Mouse (Mus musculus) spleen, adult 2 months (tissue): ENCODE data around the gene Hist1h1t.

Experiments used
- CTCF ChIP-seq: fragments of 200-500 bp; IDR thresholded peaks from 2 replicates; pipeline ENCODE4 v1.5.1; 2011; ENCODE audit warnings: mild to moderate bottlenecking, inconsistent platforms; ENCODE audit not compliant: insufficient read depth, insufficient read length, insufficient replicate concordance; ENCODE audit errors: extremely low read depth
- POLR2A ChIP-seq: fragments of 200-500 bp; IDR thresholded peaks from 2 replicates; pipeline ENCODE4 v1.6.1; 2011; ENCODE audit warnings: low read depth, low read length, inconsistent platforms

GRCm38 (mm10) chr13:23738677-23739068, 43.1 kb downstream of the Hist1h1t start, which contains the start of gene Hist1h1c:
- TF ChIP-seq CTCF, result no peak
- TF ChIP-seq POLR2A, result peak; percentile 99
